Mouse (Mus musculus): ENCODE measurements around the gene Ssr4.

Ssr4 gene

GRCm38 (mm10) chrX:73805814-73806213 lies 19.0 kb downstream of the Ssr4 start:
- DNase-seq (ENCODE audit: low read depth, low spot score): peak; percentile 42

GRCm38 (mm10) chrX:73815072-73815471 lies 28.2 kb downstream of the Ssr4 start:
- no peak for DNase-seq (ENCODE audit: low read depth, low spot score)

DNA sequence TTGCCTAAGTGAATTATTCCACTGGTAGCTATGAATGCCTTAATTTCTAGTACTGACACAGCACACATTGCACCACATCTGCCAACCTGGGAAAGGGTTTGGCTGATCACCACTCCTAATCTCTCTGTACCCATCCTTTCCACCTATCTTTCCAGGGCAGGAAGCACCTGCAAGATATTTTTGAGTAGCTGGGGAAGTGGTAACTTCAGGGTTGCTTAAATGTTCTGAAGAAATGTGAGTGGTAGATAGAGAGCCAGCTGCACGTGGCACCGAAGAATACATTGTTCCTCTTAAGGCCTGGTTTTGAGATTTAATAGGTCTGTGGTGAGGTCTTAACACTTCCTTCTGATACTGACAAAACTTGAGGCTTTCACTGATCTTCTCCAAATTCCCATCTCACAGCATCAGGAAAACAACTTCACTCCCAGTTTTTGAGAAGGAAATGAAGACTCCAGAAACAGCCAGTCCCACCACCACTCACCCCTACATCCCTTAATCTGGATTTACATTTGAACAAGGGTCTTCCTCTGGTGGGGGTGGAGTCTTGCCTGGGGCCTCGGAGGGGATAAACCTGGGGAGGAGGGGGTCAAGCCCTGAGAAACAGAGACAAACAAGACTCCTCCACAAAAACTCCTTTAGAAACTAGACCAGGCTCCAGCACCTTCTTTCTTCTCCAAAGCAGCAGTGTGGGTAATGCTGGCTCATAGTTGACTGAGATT lies 29.9 kb downstream of the Ssr4 start:
- no peak for DNase-seq (ENCODE audit: low read depth, low spot score)

DNA sequence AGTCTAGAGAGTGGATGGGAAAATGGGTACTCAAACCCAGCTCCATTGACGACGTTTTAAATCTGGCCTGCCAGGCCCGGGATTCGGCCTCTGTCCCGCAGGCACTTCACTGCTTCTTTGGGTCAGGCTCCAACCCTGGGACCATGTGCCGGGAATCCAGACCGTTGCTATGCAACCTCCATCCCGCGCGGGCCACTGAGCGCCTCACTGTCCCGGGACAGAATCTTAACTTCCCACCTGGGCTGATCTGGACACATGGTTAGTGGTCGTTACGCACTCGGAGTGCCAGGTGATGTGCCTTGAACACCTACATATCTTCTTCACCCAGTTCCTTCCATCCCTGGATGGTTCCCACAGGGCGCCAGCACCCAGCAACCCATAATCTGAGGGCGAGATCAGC lies 36.9 kb downstream of the Ssr4 start:
- DNase-seq (ENCODE audit: low read depth, low spot score): no peak

DNA sequence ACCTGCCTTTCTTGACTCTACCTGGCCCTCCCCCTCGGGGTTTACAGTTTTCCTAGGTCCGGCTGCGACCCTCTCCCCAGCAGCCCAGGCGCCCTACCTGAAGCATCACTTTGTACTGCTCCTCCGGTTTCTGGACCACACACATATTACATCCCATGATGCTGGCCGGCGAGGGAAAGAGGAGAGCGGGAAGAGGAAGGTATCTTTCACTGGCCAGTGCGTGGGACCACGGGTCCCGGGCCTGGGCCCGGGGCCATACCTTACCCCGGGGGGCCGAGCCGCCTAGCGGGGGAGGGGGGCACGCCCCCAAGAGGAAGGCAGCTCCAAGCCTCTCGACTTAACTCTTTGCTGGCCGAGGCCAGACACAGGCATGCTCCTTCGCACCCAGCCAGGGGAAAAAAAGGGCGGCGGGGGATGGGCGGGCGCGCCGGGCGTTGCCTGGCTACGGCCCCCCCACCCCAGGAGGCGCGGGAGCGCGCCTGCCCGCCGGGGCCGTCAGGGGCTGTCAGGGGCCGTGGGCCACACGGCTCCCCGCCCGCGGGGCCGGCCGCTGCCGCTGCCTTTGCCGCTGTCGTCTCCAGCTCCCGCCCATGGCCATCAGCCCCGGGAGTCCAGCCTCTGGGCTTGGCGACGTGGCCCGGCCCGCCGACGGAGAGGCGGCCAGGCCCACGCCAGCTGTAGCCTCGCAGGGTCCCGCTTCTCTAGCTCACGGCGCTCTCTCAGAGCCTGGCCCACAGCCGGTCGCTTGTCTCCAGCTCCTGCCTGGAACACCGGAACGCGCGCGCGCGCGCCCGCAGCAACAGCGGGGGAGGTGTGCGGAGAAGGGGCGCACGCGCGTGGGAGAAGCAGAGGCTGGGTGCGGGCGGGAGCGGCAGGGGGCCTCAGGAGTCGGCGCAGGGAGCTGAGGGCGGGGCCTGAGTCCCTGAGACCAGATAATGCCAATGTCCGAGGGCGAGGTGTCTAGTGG lies 37.6 kb downstream of the Ssr4 start, which contains the start of gene Pdzd4:
Gene Pdzd4 (minus strand): TSS at position 785 of the 967 bp plus-strand sequence.
- DNase-seq (ENCODE audit: low read depth, low spot score): peak; percentile 29

GRCm38 (mm10) chrX:73835731-73836130 lies 48.9 kb downstream of the Ssr4 start:
- no peak for DNase-seq (ENCODE audit: low read depth, low spot score)

- DNase-seq (ENCODE audit: low read depth, low spot score): no peak
Observed at GRCm38 (mm10) chrX:73836691-73837090, 49.9 kb downstream of the Ssr4 start.
